Mouse (Mus musculus) MEL-GATA-1-ER (cell line): Measurements from ENCODE around the gene Aldh3a2.
"Not testable (repeated sequence)": the region's sequence is repeated elsewhere in the genome, so short reads cannot be mapped to it uniquely, and the experiment has no call there.

ENCODE experiments used
- DNase-seq: peaks from one replicate; pipeline ENCODE4 v3.0.0-alpha.2; 2012; ENCODE audit warnings: low read depth; ENCODE audit errors: extremely low read depth

The Aldh3a2 gene

GRCm38 (mm10) chr11:61175778-61176177 lies 91.5 kb downstream of the Aldh3a2 start:
- no peak for DNase-seq

DNA sequence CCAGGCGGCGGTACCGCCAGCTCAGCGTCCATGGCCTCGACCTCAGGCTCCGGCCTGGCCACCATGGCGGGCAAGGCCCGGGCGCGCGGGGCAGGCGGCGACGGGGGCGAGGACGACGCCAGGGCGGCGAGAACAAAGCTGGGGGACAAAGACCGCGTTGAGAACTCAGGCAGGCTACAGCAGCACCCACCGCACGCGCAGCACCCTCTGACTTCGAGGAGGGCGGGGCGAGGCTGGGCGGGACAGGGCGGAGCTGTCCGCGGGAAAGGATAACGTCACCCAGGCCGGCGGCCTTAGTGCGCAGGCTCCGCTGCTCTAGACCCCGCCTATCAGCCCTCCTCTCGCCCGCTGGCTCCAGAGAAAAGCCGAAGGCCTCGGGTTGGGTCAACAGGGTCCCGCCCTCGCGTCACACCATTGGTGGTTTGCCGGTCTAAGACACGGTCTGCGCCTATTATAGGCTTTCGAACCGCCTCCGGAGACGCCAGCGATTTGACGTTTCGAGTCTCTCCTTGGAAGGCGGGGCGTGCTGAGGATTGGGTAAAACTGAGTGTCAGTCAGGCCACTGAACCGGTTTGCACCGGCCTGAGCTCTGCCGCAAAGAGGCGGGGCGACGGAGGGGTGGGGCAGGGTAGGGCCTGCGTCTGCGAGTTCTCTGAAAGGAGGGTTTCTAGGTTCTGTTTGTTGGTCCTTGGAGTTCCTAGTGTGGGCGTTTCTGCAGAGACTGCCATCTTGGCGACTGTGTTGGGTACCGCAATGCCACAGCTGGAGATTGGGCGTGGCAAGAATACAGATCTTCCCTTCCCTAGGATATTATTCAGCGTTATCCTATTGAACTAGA lies 92.2 kb downstream of the Aldh3a2 start, which contains the start of gene Usp22:
TSS of gene Usp22 (minus strand) at position 235 of the 838 bp plus-strand sequence.
- DNase-seq, result peak; percentile 98

- DNase-seq, result no peak
These were observed 92.9 kb downstream of the Aldh3a2 start for GRCm38 (mm10) chr11:61174291-61174820.

GRCm38 (mm10) chr11:61173477-61173876 lies 93.8 kb downstream of the Aldh3a2 start:
- DNase-seq, result not testable (repeated sequence)
